Mouse (Mus musculus): ENCODE results near the gene Mycbp2. TPM values are rescaled to one million over a fixed set of nuclear protein-coding genes. Genes with fewer than 3 reads are reported as not detected.

The Mycbp2 gene
- polyA plus RNA-seq, 1 experiment: 50.7 TPM

- H3K4me1 ChIP-seq (ENCODE audit: control insufficient read depth, insufficient read depth, low read length): peaks cover 6% of the 10 kb centered on the region
- peak overlapping the region; percentile 47 for H3K27ac ChIP-seq (ENCODE audit: insufficient read depth, low read length)
- H3K4me3 ChIP-seq (ENCODE audit: insufficient read depth, low read length): peak overlapping the region; percentile 77
- no peak for TF ChIP-seq POLR2A (IDR thresholded peaks at IDR 0.05; ENCODE audit: low read depth, low read length)
- TF ChIP-seq CTCF (IDR thresholded peaks at IDR 0.05; ENCODE audit: borderline replicate concordance, insufficient read depth, low read length): no peak
Measured at GRCm38 (mm10) chr14:103098213-103098586, 248.4 kb downstream of the Mycbp2 start.

- H3K27ac ChIP-seq (ENCODE audit: insufficient read depth, low read length): no peak overlapping the region
- H3K4me3 ChIP-seq (ENCODE audit: insufficient read depth, low read length): no peak overlapping the region
- H3K4me1 ChIP-seq (ENCODE audit: control insufficient read depth, insufficient read depth, low read length): peaks cover 6% of the 10 kb centered on the region
- TF ChIP-seq CTCF (IDR thresholded peaks at IDR 0.05; ENCODE audit: borderline replicate concordance, insufficient read depth, low read length) (no peak), POLR2A (IDR thresholded peaks at IDR 0.05; ENCODE audit: low read depth, low read length) (no peak)
Measured at GRCm38 (mm10) chr14:103096621-103097020, 250.0 kb downstream of the Mycbp2 start.

- H3K4me1 ChIP-seq (ENCODE audit: control insufficient read depth, insufficient read depth, low read length): peaks cover 6% of the 10 kb centered on the region
- no peak overlapping the region for H3K4me3 ChIP-seq (ENCODE audit: insufficient read depth, low read length)
- no peak overlapping the region for H3K27ac ChIP-seq (ENCODE audit: insufficient read depth, low read length)
- TF ChIP-seq POLR2A (IDR thresholded peaks at IDR 0.05; ENCODE audit: low read depth, low read length): no peak
- no peak for TF ChIP-seq CTCF (IDR thresholded peaks at IDR 0.05; ENCODE audit: borderline replicate concordance, insufficient read depth, low read length)
Measured at GRCm38 (mm10) chr14:103095826-103096225, 250.8 kb downstream of the Mycbp2 start.

GRCm38 (mm10) chr14:103095036-103095435 is 251.6 kb downstream of the Mycbp2 start:
- Histone ChIP-seq H3K27ac (ENCODE audit: insufficient read depth, low read length) (no peak overlapping the region), H3K4me1 (ENCODE audit: control insufficient read depth, insufficient read depth, low read length) (peaks cover 6% of the 10 kb centered on the region), H3K4me3 (ENCODE audit: insufficient read depth, low read length) (no peak overlapping the region)
- no peak for TF ChIP-seq CTCF (IDR thresholded peaks at IDR 0.05; ENCODE audit: borderline replicate concordance, insufficient read depth, low read length)
- no peak for TF ChIP-seq POLR2A (IDR thresholded peaks at IDR 0.05; ENCODE audit: low read depth, low read length)

DNA sequence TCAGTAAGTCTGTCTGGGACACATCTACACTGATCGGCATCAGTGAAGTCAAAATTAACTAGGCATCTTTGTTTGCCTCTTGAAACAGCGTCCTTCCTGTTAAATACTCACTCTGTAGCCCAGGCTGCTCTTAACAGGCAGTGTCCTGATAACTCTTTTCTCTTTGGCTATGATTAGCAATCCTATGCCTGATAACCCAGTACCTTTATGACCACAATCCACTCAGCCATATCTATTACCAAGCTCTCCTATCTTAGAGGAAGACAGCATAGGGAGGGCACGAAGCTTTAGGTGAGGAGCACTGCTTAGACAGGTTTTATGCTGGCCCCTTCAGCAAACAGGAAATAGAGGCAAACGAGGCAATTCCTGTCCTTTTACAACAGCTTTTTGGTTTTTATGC is 252.9 kb downstream of the Mycbp2 start:
- TF ChIP-seq CTCF (IDR thresholded peaks at IDR 0.05; ENCODE audit: borderline replicate concordance, insufficient read depth, low read length): no peak
- TF ChIP-seq POLR2A (IDR thresholded peaks at IDR 0.05; ENCODE audit: low read depth, low read length): no peak
- Histone ChIP-seq H3K27ac (ENCODE audit: insufficient read depth, low read length) (no peak overlapping the region), H3K4me1 (ENCODE audit: control insufficient read depth, insufficient read depth, low read length) (peaks cover 6% of the 10 kb centered on the region), H3K4me3 (ENCODE audit: insufficient read depth, low read length) (no peak overlapping the region)

DNA sequence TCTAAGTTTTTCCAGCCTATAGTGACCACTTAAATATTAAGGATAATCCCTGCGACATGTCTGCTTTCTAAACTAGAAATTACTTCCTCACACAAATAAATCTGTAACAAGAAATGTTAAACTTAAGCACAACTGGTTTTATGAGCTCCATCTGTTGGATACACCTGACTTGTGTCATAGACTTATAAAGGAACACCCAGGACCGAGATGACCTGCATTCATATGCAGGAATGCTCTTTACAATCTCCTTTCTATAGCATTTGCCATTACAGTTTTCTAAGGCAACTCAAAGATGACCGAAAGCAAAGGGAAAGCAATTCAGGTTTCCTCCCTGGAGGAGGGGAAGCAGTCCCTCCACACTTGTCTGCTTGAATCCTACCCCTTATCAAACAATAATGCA is 253.4 kb downstream of the Mycbp2 start:
- H3K4me3 ChIP-seq (ENCODE audit: insufficient read depth, low read length): no peak overlapping the region
- H3K27ac ChIP-seq (ENCODE audit: insufficient read depth, low read length): no peak overlapping the region
- no peak for TF ChIP-seq POLR2A (IDR thresholded peaks at IDR 0.05; ENCODE audit: low read depth, low read length)
- H3K4me1 ChIP-seq (ENCODE audit: control insufficient read depth, insufficient read depth, low read length): peaks cover 6% of the 10 kb centered on the region

DNA sequence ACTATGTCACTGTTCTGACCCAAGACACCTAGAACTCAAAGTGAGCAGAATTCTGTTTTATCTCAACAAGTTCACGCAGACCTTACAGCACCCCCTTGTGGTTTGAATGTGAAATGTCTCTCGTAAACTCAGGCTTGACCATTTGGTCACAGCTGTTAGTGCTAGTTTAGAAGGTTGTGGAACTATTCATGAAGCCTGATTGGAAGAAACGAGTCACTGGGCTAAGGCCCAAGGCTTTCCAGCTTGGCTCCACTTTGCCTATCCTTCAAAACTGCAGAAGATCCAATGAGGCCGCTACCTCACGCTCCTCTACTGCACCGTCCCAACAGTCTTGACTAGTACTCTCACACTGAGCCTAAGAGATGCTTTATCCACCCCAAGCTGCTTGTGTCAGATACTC is 258.0 kb downstream of the Mycbp2 start:
- H3K4me1 ChIP-seq (ENCODE audit: control insufficient read depth, insufficient read depth, low read length): no peaks in the 10 kb centered on the region
- H3K4me3 ChIP-seq (ENCODE audit: insufficient read depth, low read length): no peak overlapping the region
- no peak for TF ChIP-seq CTCF (IDR thresholded peaks at IDR 0.05; ENCODE audit: borderline replicate concordance, insufficient read depth, low read length)
- no peak for TF ChIP-seq POLR2A (IDR thresholded peaks at IDR 0.05; ENCODE audit: low read depth, low read length)
- no peak overlapping the region for H3K27ac ChIP-seq (ENCODE audit: insufficient read depth, low read length)

GRCm38 (mm10) chr14:103087846-103088245 is 258.8 kb downstream of the Mycbp2 start:
- H3K27ac ChIP-seq (ENCODE audit: insufficient read depth, low read length): no peak overlapping the region
- no peak overlapping the region for H3K4me3 ChIP-seq (ENCODE audit: insufficient read depth, low read length)
- no peaks in the 10 kb centered on the region for H3K4me1 ChIP-seq (ENCODE audit: control insufficient read depth, insufficient read depth, low read length)
- TF ChIP-seq POLR2A (IDR thresholded peaks at IDR 0.05; ENCODE audit: low read depth, low read length) (no peak), CTCF (IDR thresholded peaks at IDR 0.05; ENCODE audit: borderline replicate concordance, insufficient read depth, low read length) (no peak)

DNA sequence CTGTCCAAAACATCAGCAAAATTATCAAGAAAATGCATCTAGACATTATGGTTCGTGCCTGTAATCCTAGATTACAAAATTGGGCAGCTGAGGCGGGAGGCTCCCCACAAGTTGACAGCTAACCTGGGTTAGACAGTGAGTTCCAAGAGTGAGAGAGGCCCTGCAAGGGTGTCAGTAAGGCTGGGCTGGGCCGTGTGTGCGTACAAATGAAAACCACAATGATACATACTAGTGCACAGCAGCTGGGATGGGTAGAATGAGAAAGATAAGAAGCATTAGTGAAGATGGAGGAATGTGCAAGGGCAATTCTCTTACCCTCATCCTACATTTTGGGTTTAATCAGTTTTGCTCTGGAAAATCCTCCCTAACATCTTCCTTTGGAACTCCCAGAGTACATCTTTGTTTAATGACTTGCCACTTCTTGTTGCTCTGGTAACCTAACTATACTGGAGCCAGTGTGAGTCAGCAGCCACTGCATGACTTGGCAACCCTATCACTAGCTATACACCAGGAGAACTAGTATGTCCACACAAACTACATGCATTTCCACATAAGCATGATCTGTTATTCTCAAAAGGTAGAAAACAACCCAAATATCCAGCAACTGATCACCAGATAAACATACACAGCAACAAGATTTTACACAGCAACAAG is 259.8 kb downstream of the Mycbp2 start:
- TF ChIP-seq POLR2A (IDR thresholded peaks at IDR 0.05; ENCODE audit: low read depth, low read length) (no peak), CTCF (IDR thresholded peaks at IDR 0.05; ENCODE audit: borderline replicate concordance, insufficient read depth, low read length) (no peak)
- H3K4me1 ChIP-seq (ENCODE audit: control insufficient read depth, insufficient read depth, low read length): no peaks in the 10 kb centered on the region
- no peak overlapping the region for H3K4me3 ChIP-seq (ENCODE audit: insufficient read depth, low read length)
- H3K27ac ChIP-seq (ENCODE audit: insufficient read depth, low read length): no peak overlapping the region

DNA sequence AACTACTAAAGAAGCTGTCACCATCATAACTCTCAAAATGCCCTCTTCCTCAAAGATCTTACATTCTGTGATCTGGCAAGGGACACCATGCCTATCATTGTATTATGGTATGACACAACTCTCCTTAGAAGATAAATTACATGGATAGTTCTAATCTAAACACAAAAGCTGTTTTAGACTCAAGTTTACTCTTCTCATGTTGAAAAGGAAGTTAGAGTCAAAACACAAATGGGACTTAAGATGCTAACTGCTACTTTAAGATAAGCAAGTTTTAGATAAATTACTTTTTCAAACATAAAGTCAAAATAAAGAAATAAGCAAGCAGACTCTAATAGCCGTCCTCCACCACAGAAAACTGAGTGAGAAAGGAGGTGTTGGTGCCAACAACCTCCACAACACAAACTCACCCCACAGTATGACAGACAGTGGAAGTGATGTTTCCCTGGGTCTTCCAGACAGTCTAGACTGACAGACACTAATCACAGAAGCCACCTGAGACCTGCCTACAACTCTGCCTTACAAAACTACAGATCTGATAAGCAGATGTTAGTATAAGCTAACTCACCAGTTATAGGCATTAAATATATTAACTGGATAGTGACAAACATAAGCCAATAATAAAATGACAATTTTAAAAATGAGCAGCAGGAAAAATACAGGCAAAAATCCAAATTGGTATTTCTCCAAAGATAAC is 260.6 kb downstream of the Mycbp2 start:
- TF ChIP-seq CTCF (IDR thresholded peaks at IDR 0.05; ENCODE audit: borderline replicate concordance, insufficient read depth, low read length) (no peak), POLR2A (IDR thresholded peaks at IDR 0.05; ENCODE audit: low read depth, low read length) (no peak)
- Histone ChIP-seq H3K4me3 (ENCODE audit: insufficient read depth, low read length) (no peak overlapping the region), H3K4me1 (ENCODE audit: control insufficient read depth, insufficient read depth, low read length) (no peaks in the 10 kb centered on the region), H3K27ac (ENCODE audit: insufficient read depth, low read length) (no peak overlapping the region)
